Mouse (Mus musculus): Measurements from ENCODE around the gene Cpox. TPM values are rescaled to one million over a fixed set of nuclear protein-coding genes. Genes with fewer than 3 reads are reported as not detected.

Gene Cpox
- total RNA-seq, 2 experiments from 2014 or later = 20.2 to 20.7 TPM

- DNase-seq (ENCODE audit: low spot score) = no peak
Measured at GRCm38 (mm10) chr16:58697261-58697660, 27.2 kb downstream of the Cpox start.

GRCm38 (mm10) chr16:58700174-58700573 lies 30.1 kb downstream of the Cpox start:
- no peak for DNase-seq (ENCODE audit: low spot score)

- no peak for DNase-seq (ENCODE audit: low spot score)
Measured at GRCm38 (mm10) chr16:58700816-58701424, 30.8 kb downstream of the Cpox start.

GRCm38 (mm10) chr16:58701779-58702178 lies 31.7 kb downstream of the Cpox start:
- DNase-seq (ENCODE audit: low spot score) = no peak

DNA sequence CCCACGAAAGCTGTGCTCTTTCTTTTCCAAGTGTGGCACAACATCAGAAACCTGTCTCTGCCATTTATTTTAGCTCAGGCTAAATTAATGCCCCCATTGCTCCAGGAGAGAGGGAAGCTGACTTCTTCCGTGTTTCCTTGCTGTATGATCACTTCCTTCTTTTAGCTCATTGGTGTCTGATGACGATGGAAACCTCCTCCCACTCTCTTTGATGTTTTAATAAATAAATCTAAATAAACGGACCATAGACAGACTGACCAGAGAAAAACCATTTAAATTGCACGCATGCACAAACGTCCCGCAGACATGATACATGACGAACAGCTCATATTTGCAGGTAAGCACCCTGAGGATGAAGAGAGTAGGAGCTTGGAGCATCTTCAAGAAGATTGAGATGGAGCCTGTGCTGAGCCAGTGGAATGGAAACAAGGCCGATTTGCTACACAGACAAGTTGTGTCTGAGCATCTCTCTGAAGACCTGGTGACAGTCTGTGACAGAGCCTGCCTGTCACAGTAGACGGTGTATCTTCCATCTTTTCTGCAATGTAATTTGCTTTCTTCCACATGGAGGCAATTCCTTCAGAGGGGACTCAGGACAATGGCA lies 32.3 kb downstream of the Cpox start:
- DNase-seq (ENCODE audit: low spot score) = no peak

GRCm38 (mm10) chr16:58703382-58704124 lies 33.5 kb downstream of the Cpox start:
- no peak for DNase-seq (ENCODE audit: low spot score)

GRCm38 (mm10) chr16:58704999-58705398 lies 34.9 kb downstream of the Cpox start:
- no peak for DNase-seq (ENCODE audit: low spot score)

- peak; percentile 59 for DNase-seq (ENCODE audit: low spot score)
Measured at GRCm38 (mm10) chr16:58707276-58707905, 37.3 kb downstream of the Cpox start.

DNA sequence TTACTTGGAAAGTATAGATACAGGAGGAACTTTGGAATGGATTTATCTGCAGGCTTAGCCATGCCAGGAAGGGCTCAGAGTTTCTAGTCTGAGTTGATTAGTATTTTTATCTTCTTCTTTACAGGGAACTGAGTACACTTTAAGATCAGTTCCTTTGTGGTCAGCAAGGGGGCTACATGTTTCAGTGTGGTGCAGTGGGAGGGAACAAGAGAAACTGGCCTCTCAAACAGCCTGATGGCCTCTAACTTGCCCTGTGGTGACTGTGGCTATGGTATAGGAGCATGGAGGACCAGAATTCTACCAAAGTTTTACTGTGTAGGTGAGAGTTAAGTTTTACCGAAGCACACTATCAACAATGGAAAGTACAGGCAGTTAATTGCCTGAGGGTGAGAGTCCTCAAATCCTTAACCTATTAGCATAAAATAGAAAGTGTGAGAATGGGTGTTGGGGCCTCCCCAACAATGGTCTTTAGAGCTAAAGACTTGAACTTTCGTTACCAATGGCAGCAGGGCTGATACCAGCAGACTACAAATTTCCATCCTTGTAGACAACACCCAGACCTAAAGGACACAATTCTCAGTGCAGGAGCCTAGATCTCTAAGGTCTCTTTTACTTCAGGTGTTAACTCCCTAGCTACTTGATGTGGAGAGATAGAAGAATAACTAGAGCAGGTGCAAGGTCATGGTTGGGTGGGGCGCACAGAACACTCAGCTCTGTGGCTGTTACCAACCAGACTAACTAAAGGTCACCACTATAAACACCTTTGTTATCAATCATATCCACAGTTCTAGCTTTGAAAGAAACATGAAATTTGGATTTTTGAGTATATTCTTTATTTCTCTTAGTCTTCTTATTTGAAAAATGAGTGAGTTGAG lies 38.7 kb downstream of the Cpox start:
- no peak for DNase-seq (ENCODE audit: low spot score)

DNA sequence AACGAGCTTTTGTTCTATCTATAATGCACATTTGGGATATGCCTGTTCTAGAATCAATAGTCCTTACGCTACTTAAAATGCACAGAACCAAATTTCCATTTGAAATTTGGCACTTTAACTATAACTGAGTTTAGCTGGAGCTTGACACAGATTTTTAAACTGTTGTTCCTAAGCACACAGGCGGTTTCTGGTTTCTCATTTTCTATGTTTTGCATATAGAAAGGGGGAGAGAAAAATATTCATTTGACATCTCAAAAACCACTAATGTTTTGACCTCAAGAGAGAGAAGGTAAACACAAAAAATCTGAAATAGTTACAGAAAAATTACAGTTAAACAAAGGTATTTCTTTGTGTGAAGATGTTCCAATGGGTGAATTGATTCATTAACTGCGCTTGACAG lies 39.4 kb downstream of the Cpox start:
- no peak for DNase-seq (ENCODE audit: low spot score)

- DNase-seq (ENCODE audit: low spot score) = no peak
Measured at GRCm38 (mm10) chr16:58712221-58712620, 42.1 kb downstream of the Cpox start.

DNA sequence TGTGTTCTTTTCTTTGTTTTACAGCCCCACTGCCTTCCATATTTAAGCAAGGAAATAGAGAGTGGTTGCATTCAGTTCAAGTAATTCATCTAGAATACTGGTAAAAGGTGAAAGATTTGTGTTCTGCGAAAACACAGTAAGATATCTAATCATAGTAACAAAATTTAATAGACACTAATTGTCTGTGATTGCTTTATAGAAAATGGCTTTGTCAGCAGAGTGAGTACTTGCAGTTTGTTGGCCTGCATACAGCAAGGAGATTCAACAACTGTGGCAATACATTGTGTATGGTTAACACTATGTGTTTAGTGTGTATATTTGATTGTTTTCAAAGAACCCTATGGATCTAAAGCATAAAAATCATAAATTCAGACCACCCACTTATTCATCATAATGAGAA lies 43.0 kb downstream of the Cpox start:
- no peak for DNase-seq (ENCODE audit: low spot score)

- no peak for DNase-seq (ENCODE audit: low spot score)
Measured at GRCm38 (mm10) chr16:58715018-58715417, 44.9 kb downstream of the Cpox start.

DNA sequence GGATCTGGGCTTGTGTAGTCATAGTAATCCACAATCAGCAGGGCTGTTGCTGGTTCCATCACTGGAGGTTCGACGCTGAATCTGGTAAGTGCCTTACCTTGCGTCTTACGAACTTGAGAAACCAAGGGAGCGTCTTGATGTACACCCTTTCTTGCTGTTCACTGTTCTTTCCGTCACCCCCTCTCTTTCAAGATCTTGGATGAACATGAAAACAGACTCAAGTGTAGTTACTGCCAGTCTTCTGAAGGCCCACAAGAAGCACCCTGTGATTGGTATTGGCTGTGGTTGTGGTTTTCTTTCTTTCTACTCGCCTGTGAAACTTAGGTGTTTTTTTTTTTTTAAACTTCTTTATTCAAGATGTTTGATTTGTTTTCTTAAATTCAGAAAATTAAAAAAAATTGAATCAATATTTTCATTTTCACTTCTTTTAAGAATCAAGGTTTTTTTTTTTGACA lies 48.6 kb downstream of the Cpox start, which contains the start of gene Gpr15:
TSS of gene Gpr15 (minus strand) at position 405 of the 455 bp plus-strand sequence.
- no peak for DNase-seq (ENCODE audit: low spot score)

DNA sequence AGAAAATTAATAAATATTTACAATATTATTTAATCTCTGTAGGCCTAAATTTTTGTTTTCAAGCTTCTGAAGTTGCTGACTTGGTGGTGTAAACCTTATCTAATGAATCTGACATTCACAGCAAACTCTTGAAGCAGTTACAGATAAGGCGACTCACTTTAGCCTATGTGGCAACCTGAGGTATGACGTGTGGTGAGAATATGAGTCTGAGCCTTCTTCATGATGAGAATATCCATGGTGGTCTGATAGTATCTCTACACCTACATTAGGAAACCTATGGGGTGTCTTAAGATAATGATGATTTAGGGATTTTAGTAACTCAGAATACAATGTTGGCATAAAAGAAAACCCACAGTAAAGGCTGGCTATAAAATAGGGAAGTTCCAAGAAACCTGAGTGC lies 52.2 kb downstream of the Cpox start:
- no peak for DNase-seq (ENCODE audit: low spot score)

DNA sequence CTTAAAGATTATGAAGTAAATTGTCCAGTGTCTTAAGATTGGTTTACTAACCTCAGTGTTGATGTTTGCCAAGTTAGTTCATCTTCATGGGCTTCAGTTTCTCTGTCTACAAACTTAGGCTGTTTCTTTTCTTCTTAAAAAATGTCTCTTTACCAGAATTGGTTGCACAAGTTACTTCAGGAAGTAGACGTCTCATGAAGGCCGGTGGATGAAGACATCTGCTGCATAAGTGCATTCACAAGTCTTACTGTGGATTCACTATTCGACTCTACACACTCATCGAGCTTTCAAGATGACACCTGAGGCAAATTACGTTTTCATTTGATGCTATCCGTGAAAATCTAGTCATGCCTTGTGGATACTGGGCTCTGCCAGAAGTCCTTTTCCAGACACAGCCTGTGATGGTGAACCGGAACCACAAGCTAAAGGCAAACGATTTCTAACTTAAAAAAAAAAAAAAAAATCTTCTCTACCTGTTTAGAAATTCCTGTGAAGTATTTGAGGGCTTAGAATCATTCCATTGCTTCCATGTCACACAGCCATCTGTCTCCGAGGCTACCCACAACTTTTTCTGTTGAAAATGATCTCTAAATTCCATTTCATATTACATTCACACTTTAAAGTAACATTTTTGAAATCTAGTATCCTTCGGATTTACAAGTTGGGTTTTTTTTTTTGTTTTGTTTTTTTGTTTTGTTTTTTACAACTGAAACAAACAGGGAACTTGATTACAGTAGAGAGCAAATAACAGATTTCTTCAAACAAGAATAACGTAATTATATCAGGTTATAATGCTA lies 56.8 kb downstream of the Cpox start:
- DNase-seq (ENCODE audit: low spot score) = no peak

DNA sequence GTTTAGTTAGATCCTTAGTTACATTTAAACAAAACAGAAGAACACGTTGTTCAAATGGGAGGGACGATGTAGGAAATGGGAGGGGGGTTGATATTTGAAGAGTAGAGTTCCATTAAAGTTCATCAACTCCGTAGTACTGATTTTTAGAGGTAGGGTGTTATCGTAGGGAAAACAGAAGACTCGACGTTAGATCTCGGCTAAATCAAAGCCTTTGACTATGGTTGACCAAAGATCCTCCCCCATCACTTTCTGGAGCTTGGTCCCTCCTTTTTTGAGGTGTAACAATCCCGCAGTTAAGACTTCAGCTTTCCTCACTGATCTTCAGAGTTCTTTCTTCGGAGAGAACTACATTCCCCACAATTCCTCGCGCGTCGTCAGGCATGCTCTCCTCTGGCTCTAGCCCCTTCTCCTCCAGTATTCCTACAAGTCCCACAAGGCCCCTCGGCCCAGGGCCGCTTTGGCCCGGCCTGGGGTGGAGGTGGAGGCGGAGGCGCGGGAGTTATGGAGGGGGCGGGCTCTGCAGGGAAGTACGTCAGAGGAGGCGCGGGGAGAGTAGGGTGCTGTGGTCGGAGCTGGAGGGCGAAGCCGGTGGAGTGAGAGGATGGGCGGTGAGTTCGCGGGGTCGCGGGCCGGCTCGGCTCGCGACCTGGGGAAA lies 57.5 kb downstream of the Cpox start, which contains the start of gene Cldnd1:
TSS of gene Cldnd1 (plus strand) at position 434 of the 655 bp plus-strand sequence.
- peak; percentile 96 for DNase-seq (ENCODE audit: low spot score)

GRCm38 (mm10) chr16:58728176-58728671 lies 58.1 kb downstream of the Cpox start:
- DNase-seq (ENCODE audit: low spot score) = no peak

DNA sequence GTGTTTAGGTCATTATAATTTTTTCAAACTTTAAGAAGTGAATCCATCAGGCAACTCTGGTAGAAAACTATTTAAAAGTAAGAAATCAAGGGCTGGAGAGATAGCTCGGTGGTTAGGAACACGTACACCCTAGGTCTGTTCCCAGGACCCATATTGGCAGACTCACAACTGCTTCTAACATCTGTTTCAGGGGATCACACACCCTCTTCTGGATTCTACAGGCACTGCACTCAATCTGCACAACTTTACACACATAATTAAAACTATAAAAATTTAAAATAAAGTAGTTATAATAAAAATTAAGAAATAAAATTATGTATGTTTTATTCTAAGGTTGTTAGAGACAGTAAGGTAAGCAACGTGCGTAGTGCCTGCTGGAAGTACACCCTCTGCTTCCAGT lies 68.1 kb downstream of the Cpox start:
- DNase-seq (ENCODE audit: low spot score) = no peak
